Mouse (Mus musculus) right cerebral cortex, adult 2 months (tissue): Measurements from ENCODE around the gene Tpm3.

Experiments used
- DNase-seq, 2 experiments: peaks; one replicate each; pipeline ENCODE4 v3.0.0; 2021 to 2022; ENCODE audit warnings: low spot score in 2 of 2

Tpm3 gene

DNA sequence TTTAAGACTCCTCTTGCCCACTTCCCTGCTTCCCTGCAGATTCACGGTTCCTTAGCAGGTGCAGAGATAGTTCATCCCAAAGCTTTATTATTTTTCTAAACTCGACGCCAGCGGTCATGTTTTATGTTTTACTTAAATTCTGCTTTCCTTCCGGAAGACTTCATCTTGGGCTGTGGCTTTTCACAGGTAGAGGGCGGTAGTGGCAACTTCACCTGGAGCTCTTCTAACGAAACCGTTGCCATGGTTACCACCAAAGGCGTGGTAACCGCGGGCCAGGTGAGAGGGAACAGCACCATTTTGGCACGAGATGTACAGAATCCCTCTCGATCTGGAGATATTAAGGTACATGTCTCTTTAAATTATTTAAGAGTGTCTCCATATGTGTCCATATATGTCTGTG lies 64.2 kb downstream of the Tpm3 start:
- DNase-seq, result no peak

DNA sequence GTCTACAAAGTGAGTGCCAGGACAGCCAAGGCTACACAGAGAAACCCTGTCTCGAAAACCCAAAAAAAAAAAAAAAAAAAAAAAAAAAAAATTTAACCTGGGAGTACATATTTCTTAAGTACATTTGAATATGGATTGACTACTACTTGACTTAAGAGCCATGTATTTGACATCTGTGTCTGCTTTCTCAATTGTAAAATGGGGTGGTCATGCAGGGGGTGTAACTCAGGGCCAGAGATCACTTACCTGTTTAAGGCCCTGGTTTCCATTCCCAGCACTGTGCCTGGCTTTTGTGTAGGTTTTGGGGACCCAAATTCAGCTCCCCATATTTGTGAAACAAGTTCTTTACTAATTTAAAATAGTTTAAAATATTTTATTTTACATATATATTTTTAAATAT lies 65.2 kb downstream of the Tpm3 start:
- DNase-seq, result no peak

GRCm38 (mm10) chr3:90139962-90140361 lies 67.5 kb downstream of the Tpm3 start:
- no peak for DNase-seq

DNA sequence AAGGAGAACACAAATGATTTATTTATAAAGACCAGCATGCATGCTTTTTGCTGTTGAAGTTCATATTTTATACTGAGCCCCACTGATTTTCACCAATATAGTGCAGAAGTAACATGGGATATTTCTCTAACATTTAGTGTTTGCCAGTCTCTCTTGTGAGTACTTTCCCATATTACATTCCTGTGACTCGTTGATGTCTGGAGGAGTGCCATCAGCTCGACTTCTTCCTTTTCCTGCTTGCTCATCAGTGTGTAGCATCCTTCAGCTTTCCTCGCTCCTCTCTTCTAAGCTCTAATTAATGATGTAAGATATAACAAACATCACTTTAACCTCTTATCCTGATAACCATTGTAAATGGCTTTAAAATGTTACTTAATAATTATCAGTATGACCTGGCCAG lies 73.0 kb downstream of the Tpm3 start:
- no peak for DNase-seq

DNA sequence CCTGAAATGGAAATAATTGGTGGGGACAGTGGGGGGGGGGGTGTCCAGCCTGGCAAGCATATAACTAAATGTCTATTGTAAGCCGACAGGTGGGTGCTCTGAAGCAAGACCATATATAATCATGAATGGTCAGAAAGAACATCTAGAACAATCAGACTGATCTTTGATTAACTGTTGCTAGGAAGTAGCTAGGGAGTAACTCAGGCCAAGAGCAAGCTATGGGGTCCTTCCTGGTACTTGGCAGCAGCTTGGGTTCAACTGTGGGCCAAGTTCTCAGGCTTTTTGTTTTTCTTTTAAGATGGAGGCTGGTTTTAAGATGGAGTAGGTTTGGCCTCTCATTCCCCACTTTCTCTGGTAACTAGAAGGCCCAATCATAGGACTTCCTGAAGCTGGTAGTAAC lies 74.2 kb downstream of the Tpm3 start:
- no peak for DNase-seq
